Mouse (Mus musculus): ENCODE measurements around the gene Adam19. TPM values are rescaled to one million over a fixed set of nuclear protein-coding genes. Genes with fewer than 3 reads are reported as not detected.

Gene Adam19
- polyA plus RNA-seq, 1 experiment from 2014 or later, result 14.5 TPM

GRCm38 (mm10) chr11:46031470-46031869 is 24.3 kb upstream of the Adam19 start:
- WGBS, result 66% methylated on average over 3 of the region's 3 CpGs
- Histone ChIP-seq H3K4me3 (replicated peaks; ENCODE audit: low read length) (no peak overlapping the region), H3K27me3 (ENCODE audit: control insufficient read depth, insufficient read depth, low read length) (no peaks in the 10 kb centered on the region), H3K36me3 (replicated peaks; ENCODE audit: control insufficient read depth, insufficient read depth) (no peaks in the 10 kb centered on the region), H3K9ac (no peak overlapping the region), H3K9me3 (ENCODE audit: control insufficient read depth, low read length) (no peaks in the 10 kb centered on the region), H3K27ac (no peak overlapping the region), H3K4me1 (replicated peaks; ENCODE audit: control insufficient read depth, insufficient read depth, low read length) (no peaks in the 10 kb centered on the region), H3K4me2 (replicated peaks) (no peak overlapping the region)
- DNase-seq (ENCODE audit: low spot score), result no peak
- ATAC-seq (ENCODE audit: low FRiP score), result no peak

DNA sequence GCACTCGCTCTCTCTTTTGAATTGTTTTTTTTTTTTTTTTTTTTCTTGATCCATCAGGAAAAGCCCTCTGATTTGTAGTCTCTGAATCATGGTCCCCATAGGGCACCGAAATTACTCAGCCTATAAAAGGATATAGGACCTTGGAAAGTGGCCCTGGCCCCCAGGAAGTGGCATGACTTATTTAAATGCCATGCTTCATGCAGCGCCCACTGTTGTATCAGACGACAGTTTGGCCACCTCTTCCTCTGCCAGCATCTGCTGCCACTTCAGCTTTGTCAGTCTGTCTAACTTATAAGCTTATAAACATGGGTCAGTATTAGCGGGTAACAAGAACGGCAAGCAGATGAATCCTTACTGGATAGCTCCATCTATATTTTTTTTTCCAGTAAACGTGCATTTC is 22.8 kb upstream of the Adam19 start:
- no peak overlapping the region for H3K4me2 ChIP-seq (replicated peaks)
- ATAC-seq (ENCODE audit: low FRiP score) (no peak), DNase-seq (ENCODE audit: low spot score) (no peak)
- no peaks in the 10 kb centered on the region for H3K4me1 ChIP-seq (replicated peaks; ENCODE audit: control insufficient read depth, insufficient read depth, low read length)
- no peak overlapping the region for H3K27ac ChIP-seq
- no peak overlapping the region for H3K4me3 ChIP-seq (replicated peaks; ENCODE audit: low read length)
- H3K9ac ChIP-seq, result no peak overlapping the region
- WGBS, result 91% methylated on average over 7 of the region's 7 CpGs
- H3K36me3 ChIP-seq (replicated peaks; ENCODE audit: control insufficient read depth, insufficient read depth), result no peaks in the 10 kb centered on the region
- H3K27me3 ChIP-seq (ENCODE audit: control insufficient read depth, insufficient read depth, low read length), result no peaks in the 10 kb centered on the region
- H3K9me3 ChIP-seq (ENCODE audit: control insufficient read depth, low read length), result no peaks in the 10 kb centered on the region

DNA sequence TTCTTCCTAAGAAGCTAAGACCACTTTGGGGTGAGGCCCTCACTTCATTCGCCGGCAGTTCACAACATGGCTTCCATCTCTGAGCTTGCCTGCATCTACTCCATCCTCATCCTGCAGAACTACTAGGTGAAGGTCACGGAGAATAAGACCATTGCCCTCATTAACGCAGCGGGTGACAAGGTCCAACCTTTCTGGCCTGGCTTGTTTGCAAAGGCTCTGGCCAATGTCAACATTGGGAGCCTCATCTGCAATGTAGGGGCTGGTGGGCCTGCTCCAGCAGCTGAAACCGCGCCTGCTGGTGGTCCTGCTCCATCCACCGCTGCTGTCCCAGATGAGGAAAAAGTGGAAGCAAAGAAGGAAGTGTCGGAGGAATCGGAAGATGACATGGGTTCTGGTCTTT is 19.4 kb upstream of the Adam19 start:
- Histone ChIP-seq H3K36me3 (replicated peaks; ENCODE audit: control insufficient read depth, insufficient read depth) (no peaks in the 10 kb centered on the region), H3K27ac (no peak overlapping the region), H3K4me2 (replicated peaks) (no peak overlapping the region), H3K9ac (no peak overlapping the region), H3K27me3 (ENCODE audit: control insufficient read depth, insufficient read depth, low read length) (no peaks in the 10 kb centered on the region), H3K4me3 (replicated peaks; ENCODE audit: low read length) (no peak overlapping the region), H3K9me3 (ENCODE audit: control insufficient read depth, low read length) (no peaks in the 10 kb centered on the region), H3K4me1 (replicated peaks; ENCODE audit: control insufficient read depth, insufficient read depth, low read length) (0 out of 2 replicates have a peak, but pooled peaks cover 3% of the 10 kb centered on the region)
- 95% methylated on average over 10 of the region's 10 CpGs for WGBS
- ATAC-seq (ENCODE audit: low FRiP score) (no peak), DNase-seq (ENCODE audit: low spot score) (no peak)

- ATAC-seq (ENCODE audit: low FRiP score), result no peak
- H3K4me3 ChIP-seq (replicated peaks; ENCODE audit: low read length), result no peak overlapping the region
- no peak overlapping the region for H3K4me2 ChIP-seq (replicated peaks)
Observed at GRCm38 (mm10) chr11:46038901-46039300, 16.9 kb upstream of the Adam19 start.

GRCm38 (mm10) chr11:46039335-46039734 is 16.5 kb upstream of the Adam19 start:
- no peaks in the 10 kb centered on the region for H3K27me3 ChIP-seq (ENCODE audit: control insufficient read depth, insufficient read depth, low read length)
- H3K4me3 ChIP-seq (replicated peaks; ENCODE audit: low read length), result no peak overlapping the region
- ATAC-seq (ENCODE audit: low FRiP score), result no peak
- no peaks in the 10 kb centered on the region for H3K9me3 ChIP-seq (ENCODE audit: control insufficient read depth, low read length)
- 0 out of 2 replicates have a peak, but pooled peaks cover 3% of the 10 kb centered on the region for H3K4me1 ChIP-seq (replicated peaks; ENCODE audit: control insufficient read depth, insufficient read depth, low read length)
- 76% methylated on average over 11 of the region's 11 CpGs for WGBS
- H3K27ac ChIP-seq, result no peak overlapping the region
- H3K36me3 ChIP-seq (replicated peaks; ENCODE audit: control insufficient read depth, insufficient read depth), result no peaks in the 10 kb centered on the region
- no peak overlapping the region for H3K9ac ChIP-seq
- DNase-seq (ENCODE audit: low spot score), result no peak
- H3K4me2 ChIP-seq (replicated peaks), result no peak overlapping the region

More at GRCm38 (mm10) chr11:46038901-46039300, 16.9 kb upstream of the Adam19 start:
- DNase-seq (ENCODE audit: low spot score), result no peak
- H3K9ac ChIP-seq, result no peak overlapping the region
- no peaks in the 10 kb centered on the region for H3K27me3 ChIP-seq (ENCODE audit: control insufficient read depth, insufficient read depth, low read length)
- 0 out of 2 replicates have a peak, but pooled peaks cover 3% of the 10 kb centered on the region for H3K4me1 ChIP-seq (replicated peaks; ENCODE audit: control insufficient read depth, insufficient read depth, low read length)
- H3K9me3 ChIP-seq (ENCODE audit: control insufficient read depth, low read length), result no peaks in the 10 kb centered on the region
- no peak overlapping the region for H3K27ac ChIP-seq
- no peaks in the 10 kb centered on the region for H3K36me3 ChIP-seq (replicated peaks; ENCODE audit: control insufficient read depth, insufficient read depth)
- WGBS, result 81% methylated on average over 15 of the region's 15 CpGs

GRCm38 (mm10) chr11:46040841-46041556 is 14.8 kb upstream of the Adam19 start:
- WGBS, result 86% methylated on average over 9 of the region's 9 CpGs
- no peak overlapping the region for H3K27ac ChIP-seq
- H3K36me3 ChIP-seq (replicated peaks; ENCODE audit: control insufficient read depth, insufficient read depth), result no peaks in the 10 kb centered on the region
- DNase-seq (ENCODE audit: low spot score), result no peak
- ATAC-seq (ENCODE audit: low FRiP score), result no peak
- no peak overlapping the region for H3K9ac ChIP-seq
- no peak overlapping the region for H3K4me2 ChIP-seq (replicated peaks)
- H3K4me3 ChIP-seq (replicated peaks; ENCODE audit: low read length), result no peak overlapping the region
- 0 out of 2 replicates have a peak, but pooled peaks cover 3% of the 10 kb centered on the region for H3K4me1 ChIP-seq (replicated peaks; ENCODE audit: control insufficient read depth, insufficient read depth, low read length)
- no peaks in the 10 kb centered on the region for H3K27me3 ChIP-seq (ENCODE audit: control insufficient read depth, insufficient read depth, low read length)
- H3K9me3 ChIP-seq (ENCODE audit: control insufficient read depth, low read length), result no peaks in the 10 kb centered on the region

DNA sequence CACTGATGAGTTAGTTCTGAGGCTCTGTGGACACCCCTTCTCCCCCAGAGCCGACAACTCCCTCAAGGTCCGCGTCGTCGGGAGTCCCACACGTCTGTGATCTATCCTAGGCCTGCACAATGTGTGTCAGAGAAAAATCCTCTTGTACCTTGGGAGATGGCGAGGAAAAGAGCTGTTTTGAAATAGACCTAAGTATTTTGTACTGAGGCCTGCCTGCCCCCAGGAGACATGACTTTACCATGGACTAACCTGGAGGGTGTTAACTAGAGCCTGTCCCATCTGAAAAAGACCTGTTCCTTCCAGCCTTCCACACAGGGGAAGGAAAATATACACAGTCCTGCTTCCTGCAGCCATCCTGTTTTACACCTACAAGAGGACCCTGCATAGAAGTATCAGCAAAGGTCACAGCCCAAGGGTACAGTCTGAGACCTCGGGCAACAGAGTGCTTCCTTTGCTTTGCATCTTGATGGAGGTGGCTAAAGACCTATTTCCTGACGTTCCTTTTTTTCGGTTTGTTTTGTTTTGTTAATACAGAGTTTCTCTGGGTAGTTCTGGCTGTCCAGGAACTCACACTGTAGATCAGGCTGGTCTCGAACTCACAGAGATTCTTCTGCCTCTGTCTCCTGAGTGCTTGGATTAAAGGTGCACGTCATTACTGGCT is 14.1 kb upstream of the Adam19 start:
- H3K4me1 ChIP-seq (replicated peaks; ENCODE audit: control insufficient read depth, insufficient read depth, low read length), result 0 out of 2 replicates have a peak, but pooled peaks cover 3% of the 10 kb centered on the region
- WGBS, result 86% methylated on average over 12 of the region's 12 CpGs

DNA sequence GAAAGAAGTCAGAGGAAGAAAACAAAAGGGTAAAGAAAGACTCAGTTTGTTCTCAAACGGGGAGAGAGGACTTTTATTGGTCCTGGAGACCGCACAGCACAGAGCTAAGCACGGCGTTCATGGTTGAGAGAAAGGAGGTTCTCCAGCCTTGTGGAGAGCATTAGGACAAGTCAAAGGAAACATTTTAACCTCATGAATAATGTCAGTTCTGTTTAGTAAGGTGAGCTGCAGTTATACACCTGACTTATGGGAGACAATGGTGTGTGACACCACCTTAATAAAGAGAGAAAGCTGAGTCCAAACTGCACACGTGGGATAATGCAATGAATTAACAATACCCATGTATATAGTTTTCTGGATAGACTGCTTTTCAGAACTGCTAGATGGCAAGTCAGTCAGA is 11.0 kb upstream of the Adam19 start:
- 91% methylated on average over 5 of the region's 5 CpGs for WGBS
- no peak for ATAC-seq (ENCODE audit: low FRiP score)
- Histone ChIP-seq H3K4me2 (replicated peaks) (no peak overlapping the region), H3K4me1 (replicated peaks; ENCODE audit: control insufficient read depth, insufficient read depth, low read length) (no peaks in the 10 kb centered on the region), H3K9ac (no peak overlapping the region), H3K4me3 (replicated peaks; ENCODE audit: low read length) (no peak overlapping the region), H3K9me3 (ENCODE audit: control insufficient read depth, low read length) (no peaks in the 10 kb centered on the region), H3K27ac (no peak overlapping the region), H3K36me3 (replicated peaks; ENCODE audit: control insufficient read depth, insufficient read depth) (no peaks in the 10 kb centered on the region), H3K27me3 (ENCODE audit: control insufficient read depth, insufficient read depth, low read length) (no peaks in the 10 kb centered on the region)
- no peak for DNase-seq (ENCODE audit: low spot score)

More for the DNA sequence above, 14.1 kb upstream of the Adam19 start:
- no peaks in the 10 kb centered on the region for H3K9me3 ChIP-seq (ENCODE audit: control insufficient read depth, low read length)
- no peaks in the 10 kb centered on the region for H3K27me3 ChIP-seq (ENCODE audit: control insufficient read depth, insufficient read depth, low read length)
- H3K27ac ChIP-seq, result no peak overlapping the region
- DNase-seq (ENCODE audit: low spot score) (no peak), ATAC-seq (ENCODE audit: low FRiP score) (no peak)
- no peaks in the 10 kb centered on the region for H3K36me3 ChIP-seq (replicated peaks; ENCODE audit: control insufficient read depth, insufficient read depth)
- no peak overlapping the region for H3K9ac ChIP-seq
- no peak overlapping the region for H3K4me3 ChIP-seq (replicated peaks; ENCODE audit: low read length)
- no peak overlapping the region for H3K4me2 ChIP-seq (replicated peaks)

DNA sequence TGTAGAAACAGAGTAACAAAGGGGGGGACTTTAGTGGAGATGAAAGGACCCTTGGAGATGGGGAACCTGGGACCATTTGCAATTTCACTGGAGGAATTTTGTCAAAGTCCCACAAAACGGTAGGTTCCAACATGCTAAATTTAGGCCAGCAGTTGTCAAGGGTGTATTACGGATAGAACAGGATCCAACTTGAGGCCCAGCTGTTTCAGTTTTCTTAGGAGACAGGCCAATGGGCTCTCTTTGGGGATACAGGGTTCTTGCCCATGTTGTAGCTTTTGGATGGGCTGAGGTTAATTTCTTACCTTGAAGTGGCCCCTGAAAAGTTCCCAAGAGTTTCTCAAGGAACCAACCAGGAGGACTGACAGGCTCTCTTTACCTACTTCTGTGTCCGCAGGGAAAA is 8.5 kb upstream of the Adam19 start:
- WGBS, result 92% methylated on average over 3 of the region's 3 CpGs
- no peak for DNase-seq (ENCODE audit: low spot score)
- Histone ChIP-seq H3K9ac (no peak overlapping the region), H3K4me2 (replicated peaks) (no peak overlapping the region), H3K36me3 (replicated peaks; ENCODE audit: control insufficient read depth, insufficient read depth) (no peaks in the 10 kb centered on the region), H3K27ac (no peak overlapping the region), H3K27me3 (ENCODE audit: control insufficient read depth, insufficient read depth, low read length) (no peaks in the 10 kb centered on the region), H3K4me3 (replicated peaks; ENCODE audit: low read length) (no peak overlapping the region), H3K9me3 (ENCODE audit: control insufficient read depth, low read length) (no peaks in the 10 kb centered on the region), H3K4me1 (replicated peaks; ENCODE audit: control insufficient read depth, insufficient read depth, low read length) (no peaks in the 10 kb centered on the region)
- ATAC-seq (ENCODE audit: low FRiP score), result no peak

Data from hindbrain, embryonic 14.5 days (tissue).